Mouse (Mus musculus): ENCODE data around the gene Nckipsd.

Nckipsd gene

DNA sequence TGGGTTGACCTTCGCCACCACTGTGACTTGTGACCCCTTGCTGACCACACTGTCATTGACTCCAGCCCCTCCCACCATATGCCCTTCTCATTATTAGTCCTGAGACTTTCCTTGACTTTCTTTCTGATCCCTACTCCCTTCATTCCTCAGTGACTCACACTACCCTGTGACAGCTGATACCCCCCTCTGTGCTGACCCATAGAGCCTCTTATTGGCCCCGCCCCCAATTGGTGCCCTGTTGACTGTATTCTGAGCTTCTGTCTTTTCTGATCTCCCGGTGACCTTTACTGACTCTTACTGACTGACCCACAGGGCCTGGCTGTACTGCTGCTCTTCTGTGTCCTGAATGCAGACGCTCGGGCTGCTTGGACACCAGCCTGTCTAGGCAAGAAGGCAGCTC, 37.2 kb downstream of the Nckipsd start:
- DNase-seq (ENCODE audit: low read depth, low spot score), result no peak

DNA sequence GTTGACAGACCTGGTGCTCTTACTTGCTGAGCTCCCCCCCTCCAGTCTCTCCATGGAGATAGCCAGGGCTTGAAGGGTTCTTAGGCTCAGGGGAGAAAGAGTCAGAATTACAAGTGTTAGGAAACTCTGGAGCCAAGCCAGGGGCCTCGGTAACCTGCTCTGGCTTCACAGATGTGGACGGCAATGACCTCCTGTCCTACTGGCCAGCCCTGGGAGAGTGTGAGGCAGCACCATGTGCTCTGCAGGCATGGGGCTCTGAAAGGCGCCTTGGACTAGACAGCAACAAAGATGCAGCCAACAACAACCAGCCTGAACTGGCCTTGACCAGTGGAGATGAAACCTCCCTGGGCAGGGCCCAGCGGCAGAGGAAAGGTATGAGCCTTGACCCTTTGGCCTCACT, 39.2 kb downstream of the Nckipsd start:
- DNase-seq (ENCODE audit: low read depth, low spot score), result no peak

DNA sequence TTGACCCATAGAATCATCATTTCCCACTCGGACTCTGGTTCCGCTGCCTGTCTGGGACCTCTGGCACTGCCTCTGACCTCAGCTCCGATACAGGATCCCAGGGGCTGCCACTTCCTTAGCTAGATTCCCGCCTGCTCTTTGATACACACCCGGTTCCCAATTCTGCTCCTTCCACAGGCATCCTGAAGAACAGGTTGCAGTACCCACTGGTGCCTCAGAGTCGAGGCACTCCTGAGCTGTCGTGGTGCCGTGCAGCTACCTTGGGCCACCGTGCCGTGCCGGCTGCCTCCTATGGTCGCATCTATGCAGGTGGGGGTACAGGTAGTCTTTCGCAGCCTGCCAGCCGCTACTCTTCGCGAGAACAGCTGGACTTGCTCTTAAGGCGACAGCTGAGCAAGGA, 40.3 kb downstream of the Nckipsd start:
- DNase-seq (ENCODE audit: low read depth, low spot score), result no peak

- DNase-seq (ENCODE audit: low read depth, low spot score), result no peak
Observed at GRCm38 (mm10) chr9:108852976-108853375, 44.8 kb downstream of the Nckipsd start, which contains the start of gene Slc26a6. TSS of gene Slc26a6 (plus strand) at chr9:108853283.

- peak; percentile 90 for DNase-seq (ENCODE audit: low read depth, low spot score)
Observed at GRCm38 (mm10) chr9:108853635-108854240, 45.6 kb downstream of the Nckipsd start.

- DNase-seq (ENCODE audit: low read depth, low spot score), result peak; percentile 69
Observed at GRCm38 (mm10) chr9:108854241-108854696, 46.1 kb downstream of the Nckipsd start.

GRCm38 (mm10) chr9:108855335-108855734, 47.2 kb downstream of the Nckipsd start:
- DNase-seq (ENCODE audit: low read depth, low spot score), result no peak

DNA sequence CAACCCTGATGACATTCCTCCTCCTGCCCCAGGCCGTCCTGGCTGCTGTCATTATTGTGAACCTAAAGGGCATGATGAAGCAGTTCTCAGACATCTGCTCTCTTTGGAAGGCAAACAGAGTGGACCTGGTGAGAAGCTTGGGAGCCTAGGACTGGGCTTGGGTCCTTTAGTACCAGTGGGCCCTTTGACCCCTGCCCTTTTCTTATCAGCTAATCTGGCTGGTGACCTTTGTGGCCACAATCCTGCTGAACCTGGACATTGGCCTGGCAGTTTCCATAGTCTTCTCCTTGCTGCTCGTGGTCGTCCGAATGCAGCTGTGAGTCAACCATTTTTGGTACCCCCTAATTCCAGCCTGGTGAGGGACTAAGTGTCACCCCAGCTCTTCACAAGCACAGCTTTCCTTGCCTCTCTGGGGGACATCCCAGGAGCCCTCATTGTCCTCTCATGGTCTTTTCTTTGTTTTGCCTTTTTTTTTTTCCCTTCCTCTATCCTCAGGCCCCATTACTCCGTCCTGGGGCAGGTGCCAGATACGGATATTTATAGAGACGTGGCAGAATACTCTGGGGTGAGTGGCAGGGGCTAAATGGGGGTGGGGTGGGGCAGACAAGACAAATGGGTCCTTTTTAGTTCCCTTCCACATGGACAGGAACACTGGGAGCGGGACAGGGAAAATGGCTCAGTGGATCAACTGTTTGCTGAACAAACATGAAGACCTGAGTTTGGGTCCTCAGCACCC, 50.8 kb downstream of the Nckipsd start:
- DNase-seq (ENCODE audit: low read depth, low spot score), result no peak

All from telencephalon, adult 2 months (tissue).